5 mouse cellular contexts compared by ENCODE assay signal in genomic region chr11:77388197-77388596, GRCm38 (mm10).
DNase-seq lines count a peak whose midpoint lies in the region; ATAC-seq and TF ChIP-seq lines count a peak whose summit lies in the region.
"Not testable (repeated sequence)": the region's sequence is repeated elsewhere in the genome, so short reads cannot be mapped to it uniquely, and the experiment has no call there.

No protein-coding gene starts in this region.

- peaks cover 45% of the 10 kb centered on the region for H3K36me3 ChIP-seq in heart, adult 2 months (ENCODE audit: control insufficient read depth, insufficient read depth, low read length)

- H3K27me3 ChIP-seq in Patski; heart, adult 2 months (ENCODE audit: control insufficient read depth, insufficient read depth, low read length): not testable (repeated sequence)

- TF ChIP-seq EP300 in heart, adult 2 months (IDR thresholded peaks at IDR 0.05; ENCODE audit: insufficient read depth, low read depth, low read length) = not testable (repeated sequence)

- 95% methylated on average over 3 of the region's 3 CpGs for WGBS in heart, adult 2 months

- DNase-seq in Patski (ENCODE audit: low read depth, low spot score); gastrocnemius, adult 2 months; heart, adult 2 months; left cerebral cortex, adult 2 months (ENCODE audit: extremely low spot score in 1 of 2, low spot score in 2 of 2): not testable (repeated sequence)
- peak; percentile 9 for DNase-seq in lung, postnatal 10 days

- H3K27ac ChIP-seq in gastrocnemius, adult 2 months; heart, adult 2 months; left cerebral cortex, adult 2 months: not testable (repeated sequence)

- H3K4me1 ChIP-seq in heart, adult 2 months (ENCODE audit: control insufficient read depth, insufficient read depth, low read length) = peaks cover 22% of the 10 kb centered on the region

- intact Hi-C loops in gastrocnemius, adult 2 months (cut with DNase I); heart, adult 2 months (cut with DNase I); left cerebral cortex, adult 2 months (cut with DNase I): not testable (repeated sequence)

- POLR2A ChIA-PET in Patski (lab: Charles Lee) = not testable (repeated sequence)

- not testable (repeated sequence) for ATAC-seq in Patski

- not testable (repeated sequence) for H3K79me2 ChIP-seq in heart, adult 2 months (replicated peaks; ENCODE audit: control insufficient read depth, insufficient read depth, low read length)

- H3K4me3 ChIP-seq in gastrocnemius, adult 2 months; heart, adult 2 months; left cerebral cortex, adult 2 months: not testable (repeated sequence)

- in situ Hi-C loops in Patski (cut with MboI; ENCODE audit: low pct_unique_long_range_greater_than_20kb) = not testable (repeated sequence)

- TF ChIP-seq POLR2A in heart, adult 2 months (IDR thresholded peaks at IDR 0.05; ENCODE audit: insufficient read depth, low read depth, low read length) = not testable (repeated sequence)

- TF ChIP-seq CTCF in Patski (IDR thresholded peaks at IDR 0.05) = peak; percentile 39
- TF ChIP-seq CTCF in gastrocnemius, adult 2 months (IDR thresholded peaks at IDR 0.05) = peak; percentile 35; the same call in 1 of the 2 replicates
- TF ChIP-seq CTCF in heart, adult 2 months (IDR thresholded peaks at IDR 0.05) = peak; percentile 54
- peak; percentile 20 for TF ChIP-seq CTCF in left cerebral cortex, adult 2 months (IDR thresholded peaks at IDR 0.05)

- CTCF ChIA-PET in Patski (lab: Charles Lee) = interaction anchor here (1.3 to 1.4 kb wide), 2 partner anchors 21 to 37 kb away, joined by 3 to 4 read pairs; no protein-coding TSS in a partner anchor

- H3K9ac ChIP-seq in heart, adult 2 months (ENCODE audit: low read depth, low read length) = not testable (repeated sequence)
